Mouse (Mus musculus) liver, embryonic 18 days (tissue): Measurements from ENCODE around the gene Gm20737. TPM values are rescaled to one million over a fixed set of nuclear protein-coding genes. Genes with fewer than 3 reads are reported as not detected.

Source experiments
- polyA plus RNA-seq: library from polyadenylated mRNA; depleted of rRNA; stranded (reverse); fragments of >200 nt; gene quantifications from 2 replicates; pipeline ENCODE4 v1.2.3, GENCODE M21; 2012; rRNA removed

Gene Gm20737
- polyA plus RNA-seq, result not detected in 2 replicates

DNA sequence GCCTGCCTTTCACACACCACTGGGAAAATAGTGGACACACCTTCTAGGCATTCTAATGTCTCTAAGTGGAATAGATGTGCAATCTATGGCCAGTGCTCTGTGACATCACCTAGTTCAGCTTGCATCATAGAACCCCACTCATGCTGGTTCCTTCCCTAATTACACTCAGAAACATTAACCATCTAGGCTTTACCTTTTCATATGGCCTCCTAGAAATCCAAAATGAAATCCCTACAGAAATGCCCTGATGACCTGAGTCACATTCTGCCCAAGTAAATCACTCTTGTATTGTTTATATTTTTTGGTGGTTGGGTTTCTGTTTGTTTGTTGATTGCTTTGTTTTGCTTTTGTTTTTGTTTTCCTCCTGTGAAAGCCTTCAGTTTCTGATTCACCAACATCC lies at the start of gene Gm20737:
Gene Gm20737, minus strand, starts transcription at position 101 of the 400 bp plus-strand sequence.

DNA sequence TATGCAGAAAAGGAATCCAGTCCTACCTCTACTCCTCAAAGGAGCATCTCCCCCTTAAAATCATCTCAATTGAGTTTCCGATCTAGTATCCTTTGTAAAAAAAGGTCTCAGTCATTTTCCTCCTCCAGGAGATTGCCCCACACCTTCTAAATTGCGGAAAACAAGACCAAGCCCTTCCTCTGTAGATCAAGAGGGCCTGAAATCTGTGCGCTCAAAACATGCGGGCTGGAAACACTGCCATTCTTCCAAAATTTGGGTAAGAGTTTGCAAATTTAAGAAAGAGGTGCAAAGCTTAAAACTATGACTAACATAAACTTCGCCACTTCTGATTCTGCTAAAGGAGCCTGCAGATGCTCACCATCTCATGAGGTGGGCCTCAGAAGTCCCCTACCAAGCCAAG lies 17.3 kb upstream of the Gm20737 start, which contains the start of gene Gm21775:
Gene Gm21775, plus strand, starts transcription at position 301 of the 400 bp plus-strand sequence.

Other genes with a start within 250 kb of the Gm20737 start
- gene Gm20834, start 211.5 kb downstream of the Gm20737 start, polyA plus RNA-seq, result not detected in 2 replicates
- gene Gm28510, start 123.3 kb downstream of the Gm20737 start, polyA plus RNA-seq, result not detected in 2 replicates
- gene Gm21775, start 17.4 kb upstream of the Gm20737 start, polyA plus RNA-seq, result not detected in 2 replicates
- not detected in 2 replicates for gene Gm21900, start 80.3 kb upstream of the Gm20737 start, polyA plus RNA-seq
- not detected in 2 replicates for gene Gm20777, start 216.4 kb upstream of the Gm20737 start, polyA plus RNA-seq